Mouse (Mus musculus): ENCODE data around the gene Hoxc12. TPM values are rescaled to one million over a fixed set of nuclear protein-coding genes. Genes with fewer than 3 reads are reported as not detected.

Gene Hoxc12
- polyA plus RNA-seq, 1 experiment from 2014 or later: not detected

GRCm38 (mm10) chr15:102945185-102946077 is 8.9 kb downstream of the Hoxc12 start:
- H3K27ac ChIP-seq (ENCODE audit: low read length): no peak overlapping the region
- no peak for ATAC-seq (ENCODE audit: insufficient number of reproducible peaks, insufficient read depth, low FRiP score, low read depth)
- no peak overlapping the region for H3K9ac ChIP-seq (replicated peaks; ENCODE audit: low read depth, low read length)
- no peak overlapping the region for H3K4me2 ChIP-seq (replicated peaks; ENCODE audit: low read depth, low read length)
- H3K36me3 ChIP-seq (ENCODE audit: control insufficient read depth, insufficient read depth, low read length): no peaks in the 10 kb centered on the region
- no peak overlapping the region for H3K4me3 ChIP-seq (ENCODE audit: low read depth, low read length)
- H3K27me3 ChIP-seq (ENCODE audit: control insufficient read depth, insufficient read depth, low read length): peaks cover 80% of the 10 kb centered on the region
- WGBS: 12% methylated on average over 22 of the region's 22 CpGs
- H3K4me1 ChIP-seq (ENCODE audit: control insufficient read depth, insufficient read depth, low read length): no peaks in the 10 kb centered on the region
- H3K9me3 ChIP-seq (ENCODE audit: control insufficient read depth, low read depth, low read length): no peaks in the 10 kb centered on the region

- no peak overlapping the region for H3K27ac ChIP-seq (ENCODE audit: low read length)
- H3K9ac ChIP-seq (replicated peaks; ENCODE audit: low read depth, low read length): no peak overlapping the region
- H3K4me1 ChIP-seq (ENCODE audit: control insufficient read depth, insufficient read depth, low read length): no peaks in the 10 kb centered on the region
- H3K4me2 ChIP-seq (replicated peaks; ENCODE audit: low read depth, low read length): no peak overlapping the region
- H3K4me3 ChIP-seq (ENCODE audit: low read depth, low read length): no peak overlapping the region
- no peak for ATAC-seq (ENCODE audit: insufficient number of reproducible peaks, insufficient read depth, low FRiP score, low read depth)
- H3K9me3 ChIP-seq (ENCODE audit: control insufficient read depth, low read depth, low read length): no peaks in the 10 kb centered on the region
- H3K27me3 ChIP-seq (ENCODE audit: control insufficient read depth, insufficient read depth, low read length): peaks cover 78% of the 10 kb centered on the region
- H3K36me3 ChIP-seq (ENCODE audit: control insufficient read depth, insufficient read depth, low read length): no peaks in the 10 kb centered on the region
- WGBS: 1% methylated on average over 9 of the region's 9 CpGs
Observed at GRCm38 (mm10) chr15:102947276-102947675, 10.7 kb downstream of the Hoxc12 start.

- H3K27ac ChIP-seq (ENCODE audit: low read length): no peak overlapping the region
- peaks cover 82% of the 10 kb centered on the region for H3K27me3 ChIP-seq (ENCODE audit: control insufficient read depth, insufficient read depth, low read length)
- H3K4me2 ChIP-seq (replicated peaks; ENCODE audit: low read depth, low read length): no peak overlapping the region
- ATAC-seq (ENCODE audit: insufficient number of reproducible peaks, insufficient read depth, low FRiP score, low read depth): no peak
- H3K4me3 ChIP-seq (ENCODE audit: low read depth, low read length): no peak overlapping the region
- no peaks in the 10 kb centered on the region for H3K36me3 ChIP-seq (ENCODE audit: control insufficient read depth, insufficient read depth, low read length)
- H3K9me3 ChIP-seq (ENCODE audit: control insufficient read depth, low read depth, low read length): no peaks in the 10 kb centered on the region
- H3K9ac ChIP-seq (replicated peaks; ENCODE audit: low read depth, low read length): no peak overlapping the region
- WGBS: 16% methylated on average over 2 of the region's 2 CpGs
- H3K4me1 ChIP-seq (ENCODE audit: control insufficient read depth, insufficient read depth, low read length): no peaks in the 10 kb centered on the region
Observed at GRCm38 (mm10) chr15:102948842-102949241, 12.3 kb downstream of the Hoxc12 start.

- Histone ChIP-seq H3K27ac (ENCODE audit: low read length) (no peak overlapping the region), H3K36me3 (ENCODE audit: control insufficient read depth, insufficient read depth, low read length) (no peaks in the 10 kb centered on the region), H3K4me1 (ENCODE audit: control insufficient read depth, insufficient read depth, low read length) (no peaks in the 10 kb centered on the region), H3K9ac (replicated peaks; ENCODE audit: low read depth, low read length) (no peak overlapping the region), H3K9me3 (ENCODE audit: control insufficient read depth, low read depth, low read length) (no peaks in the 10 kb centered on the region), H3K4me2 (replicated peaks; ENCODE audit: low read depth, low read length) (no peak overlapping the region), H3K4me3 (ENCODE audit: low read depth, low read length) (no peak overlapping the region), H3K27me3 (ENCODE audit: control insufficient read depth, insufficient read depth, low read length) (peaks cover 80% of the 10 kb centered on the region)
- under 1% methylated on average over 20 of the region's 20 CpGs for WGBS
- ATAC-seq (ENCODE audit: insufficient number of reproducible peaks, insufficient read depth, low FRiP score, low read depth): no peak
Observed at GRCm38 (mm10) chr15:102949696-102950095, 13.1 kb downstream of the Hoxc12 start.

GRCm38 (mm10) chr15:102950877-102951276 is 14.3 kb downstream of the Hoxc12 start:
- H3K9ac ChIP-seq (replicated peaks; ENCODE audit: low read depth, low read length): no peak overlapping the region
- no peak overlapping the region for H3K4me3 ChIP-seq (ENCODE audit: low read depth, low read length)
- peaks cover 75% of the 10 kb centered on the region for H3K27me3 ChIP-seq (ENCODE audit: control insufficient read depth, insufficient read depth, low read length)
- H3K27ac ChIP-seq (ENCODE audit: low read length): no peak overlapping the region
- no peak overlapping the region for H3K4me2 ChIP-seq (replicated peaks; ENCODE audit: low read depth, low read length)
- no peaks in the 10 kb centered on the region for H3K4me1 ChIP-seq (ENCODE audit: control insufficient read depth, insufficient read depth, low read length)
- no peaks in the 10 kb centered on the region for H3K9me3 ChIP-seq (ENCODE audit: control insufficient read depth, low read depth, low read length)
- no peaks in the 10 kb centered on the region for H3K36me3 ChIP-seq (ENCODE audit: control insufficient read depth, insufficient read depth, low read length)
- 6% methylated on average over 2 of the region's 2 CpGs for WGBS
- ATAC-seq (ENCODE audit: insufficient number of reproducible peaks, insufficient read depth, low FRiP score, low read depth): no peak

GRCm38 (mm10) chr15:102953561-102953960 is 17.0 kb downstream of the Hoxc12 start:
- H3K4me1 ChIP-seq (ENCODE audit: control insufficient read depth, insufficient read depth, low read length): no peaks in the 10 kb centered on the region

GRCm38 (mm10) chr15:102954192-102955006 is 17.8 kb downstream of the Hoxc12 start, which contains the start of gene Hoxc11:
Gene Hoxc11, plus strand, starts transcription at chr15:102954427.
- Histone ChIP-seq H3K9me3 (ENCODE audit: control insufficient read depth, low read depth, low read length) (no peaks in the 10 kb centered on the region), H3K9ac (replicated peaks; ENCODE audit: low read depth, low read length) (no peak within 1 kb of the TSS), H3K27me3 (ENCODE audit: control insufficient read depth, insufficient read depth, low read length) (peaks cover 69% of the 10 kb centered on the region), H3K36me3 (ENCODE audit: control insufficient read depth, insufficient read depth, low read length) (no peaks in the 10 kb centered on the region), H3K4me1 (ENCODE audit: control insufficient read depth, insufficient read depth, low read length) (no peaks in the 10 kb centered on the region), H3K4me2 (replicated peaks; ENCODE audit: low read depth, low read length) (no peak within 1 kb of the TSS), H3K27ac (ENCODE audit: low read length) (no peak within 1 kb of the TSS), H3K4me3 (ENCODE audit: low read depth, low read length) (no peak within 1 kb of the TSS)
- no peak for ATAC-seq (ENCODE audit: insufficient number of reproducible peaks, insufficient read depth, low FRiP score, low read depth)
- under 1% methylated on average over 57 of the region's 57 CpGs for WGBS

More at GRCm38 (mm10) chr15:102953561-102953960, 17.0 kb downstream of the Hoxc12 start:
- no peak overlapping the region for H3K4me2 ChIP-seq (replicated peaks; ENCODE audit: low read depth, low read length)
- H3K9ac ChIP-seq (replicated peaks; ENCODE audit: low read depth, low read length): no peak overlapping the region
- ATAC-seq (ENCODE audit: insufficient number of reproducible peaks, insufficient read depth, low FRiP score, low read depth): no peak
- no peak overlapping the region for H3K4me3 ChIP-seq (ENCODE audit: low read depth, low read length)
- no peak overlapping the region for H3K27ac ChIP-seq (ENCODE audit: low read length)
- 3% methylated on average over 6 of the region's 6 CpGs for WGBS
- H3K27me3 ChIP-seq (ENCODE audit: control insufficient read depth, insufficient read depth, low read length): peaks cover 72% of the 10 kb centered on the region
- H3K9me3 ChIP-seq (ENCODE audit: control insufficient read depth, low read depth, low read length): no peaks in the 10 kb centered on the region
- H3K36me3 ChIP-seq (ENCODE audit: control insufficient read depth, insufficient read depth, low read length): no peaks in the 10 kb centered on the region

- Histone ChIP-seq H3K27me3 (ENCODE audit: control insufficient read depth, insufficient read depth, low read length) (peaks cover 70% of the 10 kb centered on the region), H3K4me1 (ENCODE audit: control insufficient read depth, insufficient read depth, low read length) (no peaks in the 10 kb centered on the region), H3K4me2 (replicated peaks; ENCODE audit: low read depth, low read length) (no peak overlapping the region), H3K4me3 (ENCODE audit: low read depth, low read length) (no peak overlapping the region), H3K9me3 (ENCODE audit: control insufficient read depth, low read depth, low read length) (no peaks in the 10 kb centered on the region), H3K9ac (replicated peaks; ENCODE audit: low read depth, low read length) (no peak overlapping the region), H3K36me3 (ENCODE audit: control insufficient read depth, insufficient read depth, low read length) (no peaks in the 10 kb centered on the region), H3K27ac (ENCODE audit: low read length) (no peak overlapping the region)
- WGBS: under 1% methylated on average over 28 of the region's 28 CpGs
- ATAC-seq (ENCODE audit: insufficient number of reproducible peaks, insufficient read depth, low FRiP score, low read depth): no peak
Observed at GRCm38 (mm10) chr15:102955007-102955382, 18.4 kb downstream of the Hoxc12 start.
